Mouse (Mus musculus): ENCODE measurements around the gene Gmfb.

GRCm38 (mm10) chr14:46848736-46849135, 26.7 kb upstream of the Gmfb start:
- TF ChIP-seq CTCF (IDR thresholded peaks at IDR 0.05; ENCODE audit: borderline replicate concordance, insufficient read depth, low read depth, low read length) (no peak), POLR2A (IDR thresholded peaks at IDR 0.05; ENCODE audit: borderline replicate concordance, insufficient read depth, low read length) (no peak)

Data from cerebellum, adult 2 months (tissue).